Mouse (Mus musculus) layer of hippocampus, adult 8-10 months (tissue): ENCODE data around the gene Smim24. TPM values are rescaled to one million over a fixed set of nuclear protein-coding genes. Genes with fewer than 3 reads are reported as not detected.

ENCODE experiments used
- DNase-seq, 2 experiments: peaks; one replicate each; pipeline ENCODE4 v3.0.0; 2022; ENCODE audit warnings: low spot score in 2 of 2
- total RNA-seq, 4 experiments: library from RNA; stranded (reverse); gene quantifications; 2 replicates each; pipeline ENCODE4 v1.2.4; 2022

Smim24 gene
- total RNA-seq, 4 experiments from 2014 or later: 1.3 to 1.7 (median 1.4) TPM

- no peak for DNase-seq
Measured at GRCm38 (mm10) chr10:81408424-81408729, 15.5 kb downstream of the Smim24 start.

GRCm38 (mm10) chr10:81408871-81409291, 16.0 kb downstream of the Smim24 start:
- no peak for DNase-seq

GRCm38 (mm10) chr10:81409330-81409729, 16.5 kb downstream of the Smim24 start:
- no peak for DNase-seq

DNA sequence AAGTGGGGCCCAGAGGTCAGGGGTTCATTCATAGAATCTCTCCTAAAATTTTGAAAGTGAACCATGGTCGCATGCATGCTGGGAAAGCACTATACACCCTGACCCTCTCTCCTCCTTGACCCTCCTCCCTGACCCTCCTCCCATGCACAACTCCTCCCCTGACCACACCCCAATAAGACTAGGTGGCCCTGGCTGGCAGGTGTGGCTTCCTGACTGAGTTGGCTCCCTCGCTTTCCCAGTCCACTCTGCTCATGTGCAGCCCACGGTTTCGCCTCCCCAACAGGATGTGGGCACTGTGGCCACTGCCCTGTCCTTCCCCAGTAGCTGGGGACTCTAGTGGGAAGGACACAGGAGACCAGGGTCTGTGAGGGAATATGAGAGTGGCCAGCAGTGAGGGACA, 17.5 kb downstream of the Smim24 start:
- no peak for DNase-seq

DNA sequence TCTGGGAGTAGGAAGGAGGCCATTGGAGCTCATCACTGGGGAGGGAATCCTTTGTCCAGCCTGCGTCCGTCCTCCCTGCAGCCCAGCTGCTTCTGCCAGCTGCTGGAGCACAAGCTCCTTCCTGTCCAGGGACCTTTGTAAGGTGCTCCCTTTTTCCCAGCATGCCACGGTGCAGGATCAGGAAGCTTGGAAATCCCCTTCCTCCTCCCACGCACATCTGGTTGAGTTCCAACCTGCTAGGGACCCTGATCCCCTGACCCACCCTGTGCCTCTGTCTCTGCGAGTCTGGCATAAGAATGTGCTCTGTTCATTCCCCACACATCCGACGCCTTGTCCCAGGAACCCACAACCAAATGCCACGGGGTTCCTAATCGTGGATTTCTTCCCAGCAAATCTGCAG, 18.1 kb downstream of the Smim24 start:
- no peak for DNase-seq

- peak; percentile 75 to 80 for DNase-seq
Measured at GRCm38 (mm10) chr10:81411471-81412400, 18.9 kb downstream of the Smim24 start.

- no peak for DNase-seq
Measured at GRCm38 (mm10) chr10:81412586-81413309, 19.9 kb downstream of the Smim24 start.

DNA sequence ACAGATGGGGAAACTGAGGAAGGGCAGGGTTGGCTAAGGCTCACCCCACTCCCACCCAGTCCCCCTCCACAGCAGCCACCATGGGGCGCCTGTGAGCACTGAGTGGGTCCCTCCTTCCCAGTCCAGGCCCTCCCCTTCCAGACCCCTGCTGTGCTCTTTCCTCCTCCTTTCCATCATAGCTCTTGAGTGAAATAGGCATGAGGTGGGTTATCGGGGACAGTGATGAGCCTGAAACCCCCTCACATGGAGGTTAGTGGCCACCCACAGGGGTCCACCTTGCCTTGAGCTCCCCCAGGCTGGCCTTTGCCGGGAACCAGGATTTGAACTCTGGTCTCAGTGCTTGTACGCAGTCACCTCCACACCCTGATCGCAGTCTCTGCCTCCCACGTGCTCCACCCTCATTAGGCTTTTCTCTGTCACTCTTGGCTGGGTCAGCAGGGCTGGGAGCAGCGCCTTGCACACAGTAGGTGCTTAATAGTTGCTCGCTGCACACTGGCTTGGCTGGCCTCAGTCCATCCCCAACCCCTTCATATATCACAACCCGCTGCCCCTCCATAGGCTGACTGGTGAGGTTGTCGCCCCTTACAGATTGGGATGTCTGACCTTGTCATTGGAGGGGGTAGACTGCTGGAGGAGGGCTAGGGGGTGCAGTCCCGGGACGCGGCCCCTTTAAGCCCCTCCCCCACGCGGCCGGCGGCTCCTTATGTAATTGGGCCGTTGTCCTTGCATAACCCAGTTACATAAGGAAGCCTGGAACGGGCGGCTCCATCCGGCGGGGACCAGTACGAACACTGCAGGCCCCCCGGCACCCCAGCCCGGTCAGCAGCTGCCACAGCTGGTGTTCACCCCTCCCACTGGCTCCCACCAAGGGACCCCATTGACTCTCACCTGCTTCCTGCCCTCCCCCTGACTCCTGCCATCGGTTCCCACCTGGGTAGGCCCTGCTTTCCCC, 20.7 kb downstream of the Smim24 start:
- peak in 1 of 2 experiments; percentile 80 for DNase-seq

DNA sequence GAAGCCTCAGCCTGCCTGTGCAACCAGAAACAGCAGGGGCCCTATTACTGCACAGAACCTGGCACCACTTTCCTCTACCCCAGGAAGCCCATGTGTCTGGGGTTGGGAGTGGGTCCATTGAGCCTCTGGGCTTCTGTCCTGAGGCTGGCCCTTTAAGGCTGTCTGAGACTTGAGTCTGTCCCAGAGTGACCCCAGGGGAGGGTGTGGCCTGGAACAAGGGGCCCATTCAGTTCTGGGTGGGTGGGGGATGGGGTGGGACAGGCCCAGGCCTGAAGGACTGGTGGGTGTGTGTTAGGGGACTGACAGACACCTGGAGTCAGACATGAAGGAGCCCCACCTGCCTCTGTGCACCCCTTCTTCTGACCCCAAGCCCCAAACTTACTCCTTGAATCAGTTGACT, 21.8 kb downstream of the Smim24 start:
- no peak for DNase-seq

- no peak for DNase-seq
Measured at GRCm38 (mm10) chr10:81415146-81415545, 22.3 kb downstream of the Smim24 start.

- no peak for DNase-seq
Measured at GRCm38 (mm10) chr10:81415549-81416310, 22.9 kb downstream of the Smim24 start.

DNA sequence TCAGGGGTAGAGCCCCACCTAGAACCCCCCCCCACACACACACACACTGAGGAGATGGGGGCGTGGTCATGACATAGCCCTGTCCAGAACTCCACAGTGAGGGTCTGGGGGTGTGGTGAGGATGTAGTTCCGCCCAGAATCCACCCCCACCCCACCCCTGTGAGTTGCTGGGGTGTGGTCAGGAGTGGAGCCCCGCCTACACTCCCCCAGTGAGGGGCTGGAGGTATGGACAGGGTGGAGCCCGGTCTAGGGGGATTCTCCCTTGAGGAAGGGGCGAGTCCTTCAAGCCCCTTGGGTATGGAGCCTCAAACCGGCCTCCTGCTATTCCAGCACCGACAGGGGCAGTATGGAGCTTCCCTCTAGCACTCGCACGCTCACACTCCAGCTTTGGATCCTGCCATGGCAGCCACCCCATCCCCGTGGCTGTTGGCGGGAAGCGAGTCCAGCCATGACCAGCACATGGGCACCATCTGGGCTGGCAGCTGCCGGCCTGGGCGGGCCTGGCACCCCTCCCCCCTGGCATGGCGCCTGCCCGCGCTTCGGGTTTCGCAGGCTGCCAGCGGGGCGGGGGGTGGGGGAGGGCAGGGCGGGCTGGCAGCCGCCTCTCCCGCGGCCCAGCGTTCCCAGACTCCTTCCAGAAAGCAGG, 23.9 kb downstream of the Smim24 start:
- DNase-seq: peak; percentile 87 to 88

- DNase-seq: no peak
Measured at GRCm38 (mm10) chr10:81417227-81418215, 24.7 kb downstream of the Smim24 start.

DNA sequence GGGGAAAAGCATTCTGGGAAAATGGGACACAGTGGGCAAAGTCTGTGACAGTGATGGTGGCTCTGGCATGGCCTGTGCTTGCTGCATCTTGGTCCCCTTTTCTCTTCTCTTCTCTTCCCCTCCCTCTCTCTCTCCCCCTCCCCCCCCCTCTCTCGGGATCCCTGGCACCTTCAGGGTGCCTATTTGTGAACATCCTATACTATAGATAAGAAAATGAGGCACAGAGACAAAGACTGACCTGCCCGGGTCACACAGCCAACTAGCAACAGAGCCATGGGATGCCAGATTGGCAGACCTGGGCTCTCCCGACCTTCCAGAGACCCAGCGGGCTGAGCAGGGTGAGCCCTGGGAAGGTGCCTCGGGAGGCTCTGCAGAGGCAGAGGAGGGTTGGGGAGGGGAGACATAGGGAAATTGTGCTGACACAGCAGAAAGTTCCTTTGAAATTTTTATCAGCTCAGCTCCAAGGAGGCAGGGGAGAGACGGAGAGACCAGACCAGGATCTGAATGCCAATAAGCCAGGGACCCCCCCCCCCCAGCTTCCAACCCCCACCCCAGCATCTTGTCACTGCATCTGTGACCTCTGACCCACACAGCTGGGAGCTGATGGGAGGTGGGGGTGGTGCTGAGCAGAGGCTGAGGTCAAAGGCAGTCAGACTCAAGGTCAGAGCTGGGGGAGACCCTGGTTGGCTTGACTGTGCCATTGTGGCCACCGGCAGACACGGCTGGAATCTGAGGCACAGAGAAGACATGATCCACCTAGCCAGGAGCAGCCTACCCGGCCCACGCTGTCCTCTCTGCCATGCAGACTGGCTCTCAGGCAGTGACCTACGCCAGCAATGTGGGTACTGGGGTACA, 25.6 kb downstream of the Smim24 start:
- no peak for DNase-seq

- no peak for DNase-seq
Measured at GRCm38 (mm10) chr10:81419111-81419928, 26.5 kb downstream of the Smim24 start.

DNA sequence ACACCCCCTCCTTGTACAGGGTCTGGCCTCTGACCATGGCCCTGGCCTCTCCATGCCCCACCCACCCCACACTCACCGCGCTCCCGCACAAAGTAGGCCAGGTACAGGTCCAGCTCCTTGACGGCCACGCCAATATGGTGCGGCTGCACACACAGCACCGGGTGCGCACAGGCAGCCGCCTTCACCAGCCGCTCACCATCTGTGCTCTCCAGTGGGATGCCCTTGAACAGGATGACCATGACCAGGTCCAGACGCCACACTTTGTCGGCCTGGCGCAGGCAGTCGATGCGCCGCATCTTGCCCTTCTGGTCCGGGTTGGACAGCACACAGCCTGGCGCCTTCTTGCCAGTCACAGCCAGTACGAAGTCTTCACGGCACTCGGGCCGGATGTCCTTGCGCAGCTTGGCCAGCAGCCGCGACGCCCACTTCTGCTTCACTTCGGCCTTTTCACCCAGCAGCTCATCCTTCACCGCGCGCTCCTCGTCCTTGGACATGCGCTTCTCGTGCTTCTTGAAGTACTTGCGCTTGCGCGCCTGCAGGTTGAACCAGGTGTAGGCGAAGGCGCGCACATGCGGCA, 27.4 kb downstream of the Smim24 start:
- DNase-seq: no peak
